Mouse (Mus musculus) ES-CJ7 (cell line): ENCODE results near the gene Gpsm3.

Experiments
- DNase-seq: peaks from one replicate; pipeline ENCODE4 v3.0.0; 2011; ENCODE audit warnings: low read depth, low spot score

Gpsm3 gene

GRCm38 (mm10) chr17:34582528-34582927, 7.1 kb upstream of the Gpsm3 start:
- DNase-seq = no peak

- DNase-seq = no peak
Measured at GRCm38 (mm10) chr17:34583397-34583796, 6.2 kb upstream of the Gpsm3 start.

GRCm38 (mm10) chr17:34583819-34584218, 5.8 kb upstream of the Gpsm3 start:
- DNase-seq = no peak

- no peak for DNase-seq
Measured at GRCm38 (mm10) chr17:34585121-34585520, 4.5 kb upstream of the Gpsm3 start.

- DNase-seq = no peak
Measured at GRCm38 (mm10) chr17:34585877-34586771, 3.5 kb upstream of the Gpsm3 start.

- DNase-seq = peak; percentile 88
Measured at GRCm38 (mm10) chr17:34586796-34587422, 2.7 kb upstream of the Gpsm3 start.

- peak; percentile 92 for DNase-seq
Measured at GRCm38 (mm10) chr17:34587423-34587811, 2.2 kb upstream of the Gpsm3 start.

- no peak for DNase-seq
Measured at GRCm38 (mm10) chr17:34587814-34588213, 1.8 kb upstream of the Gpsm3 start.

- no peak for DNase-seq
Measured at GRCm38 (mm10) chr17:34588767-34589166, 839 bp upstream of the Gpsm3 start.

GRCm38 (mm10) chr17:34589206-34589605, 400 bp upstream of the Gpsm3 start:
- DNase-seq = no peak

- DNase-seq = no peak
Measured at GRCm38 (mm10) chr17:34590154-34590987, 765 bp downstream of the Gpsm3 start.

- peak; percentile 43 for DNase-seq
Measured at GRCm38 (mm10) chr17:34591029-34591993, 1.7 kb downstream of the Gpsm3 start, which contains the start of gene Pbx2. Gene Pbx2 (plus strand): TSS chr17:34591266.

- DNase-seq = peak; percentile 78
Measured at GRCm38 (mm10) chr17:34591994-34592375, 2.4 kb downstream of the Gpsm3 start.

GRCm38 (mm10) chr17:34592581-34593549, 3.3 kb downstream of the Gpsm3 start:
- DNase-seq = peak; percentile 86

GRCm38 (mm10) chr17:34593752-34594525, 4.3 kb downstream of the Gpsm3 start:
- no peak for DNase-seq

- DNase-seq = no peak
Measured at GRCm38 (mm10) chr17:34596098-34596497, 6.5 kb downstream of the Gpsm3 start.

- no peak for DNase-seq
Measured at GRCm38 (mm10) chr17:34597566-34598095, 8.0 kb downstream of the Gpsm3 start, which contains the start of gene Ager. Gene Ager (plus strand): TSS chr17:34597862.

GRCm38 (mm10) chr17:34599891-34600290, 10.3 kb downstream of the Gpsm3 start:
- DNase-seq = no peak
